Mouse (Mus musculus) right cerebral cortex, postnatal 25 days (tissue): Measurements from ENCODE around the gene Gm572.

ENCODE experiments used
- DNase-seq: peaks from one replicate; pipeline ENCODE4 v3.0.0; 2022

Gm572 gene

GRCm38 (mm10) chr4:148625756-148626622 lies 17.1 kb upstream of the Gm572 start:
- DNase-seq, result no peak

- DNase-seq, result peak; percentile 94
Observed at GRCm38 (mm10) chr4:148626623-148627185, 16.4 kb upstream of the Gm572 start, which contains the start of gene Tardbp. Gene Tardbp (minus strand): TSS chr4:148627019.

DNA sequence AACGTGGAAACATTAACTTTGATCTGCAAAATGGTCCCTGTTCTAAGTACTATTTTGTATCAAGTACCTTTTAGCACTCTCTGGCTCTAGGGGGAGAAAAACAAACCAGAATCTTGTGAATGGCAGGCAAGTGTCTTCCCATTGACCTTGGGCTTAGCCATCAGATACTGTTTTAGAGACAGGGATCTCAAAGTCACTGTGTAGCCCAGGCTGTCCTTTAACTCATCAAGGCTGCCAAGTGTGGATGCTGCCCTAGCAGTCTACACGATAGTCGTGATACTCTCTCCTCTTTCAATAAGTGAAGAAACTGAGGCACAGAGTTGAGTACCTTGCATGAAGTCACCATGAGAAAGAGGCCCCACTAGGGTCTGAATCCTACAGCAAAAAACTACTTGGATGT lies 15.9 kb upstream of the Gm572 start:
- no peak for DNase-seq

DNA sequence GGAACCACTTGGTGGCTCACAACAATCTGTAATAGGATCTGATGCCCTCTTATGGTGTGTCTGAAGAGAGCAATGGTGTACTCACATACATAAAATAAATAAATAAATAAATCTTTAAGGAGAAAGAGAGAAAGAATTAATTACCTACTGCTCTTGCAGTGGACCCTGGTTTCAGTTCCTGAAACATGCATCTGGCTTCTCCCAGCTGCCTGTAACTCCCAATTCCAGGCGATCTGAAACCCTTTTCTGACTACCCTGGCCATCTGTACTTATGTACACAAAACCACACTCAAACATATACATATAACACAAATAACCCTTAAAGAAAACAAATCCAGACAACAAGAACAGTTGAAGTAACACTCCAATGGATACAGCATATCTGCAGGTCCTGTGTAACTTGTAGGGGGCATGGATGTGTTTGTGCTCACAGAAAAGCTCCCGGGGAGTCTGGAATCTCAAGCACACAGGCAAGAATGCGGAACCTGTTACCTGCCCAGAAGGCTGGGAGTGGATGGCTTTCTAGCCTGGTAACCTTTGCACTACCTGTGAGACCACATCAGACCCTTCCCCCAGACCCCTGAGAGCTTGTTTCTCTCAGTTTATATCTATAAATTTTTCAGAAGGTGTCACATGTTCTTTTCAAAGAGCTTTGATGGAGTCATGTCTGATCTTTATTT lies 11.0 kb upstream of the Gm572 start:
- DNase-seq, result no peak

GRCm38 (mm10) chr4:148633395-148634061 lies 9.6 kb upstream of the Gm572 start:
- no peak for DNase-seq

- no peak for DNase-seq
Observed at GRCm38 (mm10) chr4:148635309-148635708, 7.8 kb upstream of the Gm572 start.

GRCm38 (mm10) chr4:148638302-148638701 lies 4.8 kb upstream of the Gm572 start:
- no peak for DNase-seq

DNA sequence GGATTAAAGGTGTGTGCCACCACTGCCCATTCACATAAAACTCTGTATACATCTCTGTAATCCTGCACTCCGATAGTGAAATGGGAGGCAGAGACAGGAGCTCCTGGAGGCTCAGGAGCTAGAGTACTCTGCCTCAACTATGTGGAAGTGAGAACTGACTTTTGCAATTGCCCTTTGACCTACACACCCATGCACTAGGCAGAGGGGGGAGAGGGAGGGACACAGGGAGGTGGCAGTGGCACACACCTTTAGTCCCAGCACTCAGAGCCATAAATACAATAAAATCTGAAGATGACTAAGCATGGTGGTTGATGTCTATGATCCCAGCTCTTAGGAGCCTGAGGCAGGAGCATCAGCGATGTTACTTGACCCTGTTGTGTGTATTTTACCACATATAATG lies 3.7 kb upstream of the Gm572 start:
- no peak for DNase-seq

GRCm38 (mm10) chr4:148641121-148641520 lies 2.0 kb upstream of the Gm572 start:
- no peak for DNase-seq

DNA sequence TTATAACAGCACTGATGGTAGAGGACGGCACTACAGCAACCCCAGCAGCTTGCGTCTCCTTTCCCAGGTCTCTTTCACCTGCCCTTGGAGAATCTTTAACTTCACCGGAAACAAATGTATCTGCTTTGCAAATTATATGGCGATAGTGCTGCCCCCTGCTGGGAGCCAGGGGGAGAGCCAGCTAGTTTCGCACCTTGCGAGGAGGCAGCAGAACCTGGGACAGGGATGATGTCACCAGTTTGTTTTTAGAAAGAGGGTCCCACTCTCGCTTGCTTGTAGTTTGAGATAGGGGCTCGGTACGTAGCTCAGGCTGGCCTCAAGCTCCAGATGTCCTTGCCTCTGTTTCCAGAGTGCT lies 1.0 kb downstream of the Gm572 start:
- peak; percentile 59 for DNase-seq

GRCm38 (mm10) chr4:148644926-148645325 lies 1.8 kb downstream of the Gm572 start:
- DNase-seq, result no peak

DNA sequence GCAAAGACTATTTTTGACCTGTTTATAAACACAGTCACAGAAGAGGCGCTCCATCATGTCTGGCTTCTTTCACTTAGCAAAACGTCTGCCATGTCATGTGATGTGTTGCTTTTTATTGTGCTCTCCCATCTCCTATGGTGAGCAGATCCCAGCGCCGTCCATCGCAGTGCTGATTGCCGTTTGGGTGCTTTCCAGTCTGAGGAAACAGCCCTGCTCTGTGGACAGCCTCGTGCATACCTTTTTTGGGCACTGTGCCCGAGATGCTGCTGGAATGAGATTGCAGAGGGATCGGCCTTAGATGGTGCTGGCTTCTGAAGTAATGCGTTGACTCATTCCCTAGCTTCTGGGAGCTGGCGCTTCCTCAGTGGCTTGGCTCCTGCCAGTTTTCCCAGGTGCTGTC lies 3.5 kb downstream of the Gm572 start:
- peak; percentile 40 for DNase-seq

DNA sequence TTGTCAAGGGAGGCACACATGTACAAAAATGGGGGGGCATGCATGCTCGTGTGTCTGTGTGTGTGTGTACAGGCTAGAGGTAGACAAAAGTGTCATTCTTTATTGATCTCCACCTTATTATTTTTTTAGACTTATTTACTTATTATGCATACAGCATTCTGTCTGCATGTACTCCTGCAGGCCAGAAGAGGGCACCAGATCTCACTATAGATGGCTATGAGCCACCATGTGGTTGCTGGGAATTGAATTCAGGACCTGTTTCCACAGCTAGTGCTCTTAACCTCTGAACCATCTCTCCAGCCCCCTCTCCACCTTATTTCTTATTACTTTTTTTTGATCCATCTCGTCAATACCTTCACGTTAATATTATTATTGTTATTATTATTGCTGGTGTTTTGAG lies 6.2 kb downstream of the Gm572 start:
- DNase-seq, result no peak

DNA sequence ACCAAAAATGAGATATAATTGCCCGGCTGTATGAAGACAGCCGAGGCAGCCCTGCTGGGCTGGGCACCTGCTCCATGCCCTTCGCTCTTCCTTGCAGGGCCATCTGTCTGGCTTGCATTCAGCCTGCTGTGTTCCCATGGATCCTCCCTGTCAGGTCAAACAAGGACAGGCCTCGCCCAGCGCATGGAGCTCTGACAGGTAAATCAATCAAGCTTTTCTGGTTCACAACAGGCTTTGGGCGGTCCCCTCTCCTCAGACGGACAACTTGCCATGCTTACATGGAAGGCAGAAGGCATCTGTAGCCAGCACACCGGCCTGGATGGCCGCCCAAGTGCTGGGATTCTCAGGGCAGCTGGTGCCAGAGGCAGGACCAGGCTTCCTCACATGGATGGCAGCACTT lies 7.9 kb downstream of the Gm572 start:
- DNase-seq, result no peak

DNA sequence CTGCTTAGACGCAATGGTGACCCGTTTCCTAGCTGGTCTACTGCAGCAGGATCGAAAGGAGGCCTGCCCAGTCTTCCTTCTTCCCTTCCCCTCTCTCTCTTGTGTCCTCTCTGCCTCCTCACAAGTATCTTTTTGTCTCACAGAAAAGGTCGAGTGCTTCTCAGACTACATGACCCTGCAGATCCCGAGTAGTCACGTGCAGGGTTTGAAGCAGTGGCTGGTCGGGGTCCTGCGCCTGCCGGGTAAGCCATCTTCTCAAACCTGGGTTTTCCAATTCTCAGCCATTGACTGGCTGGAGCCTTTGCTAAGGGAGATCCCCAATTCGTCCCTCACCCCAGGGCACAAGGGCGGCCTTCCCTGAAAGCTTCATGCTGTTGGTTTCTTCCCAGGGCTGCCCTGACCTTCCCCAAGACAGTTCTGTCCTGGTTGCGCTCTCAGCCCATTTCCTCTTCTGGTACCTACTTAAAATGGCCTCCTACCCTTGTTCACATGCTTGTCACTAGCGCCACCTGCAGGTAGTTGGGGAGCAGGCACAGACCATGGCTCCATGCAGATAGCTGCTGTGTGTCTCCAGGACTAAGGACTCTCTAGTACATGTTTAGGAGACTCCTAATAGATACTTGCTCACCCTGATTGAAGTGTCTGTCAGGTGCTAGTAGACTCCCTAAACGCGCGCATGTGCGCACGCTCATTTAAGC lies 11.7 kb downstream of the Gm572 start:
- DNase-seq, result no peak

DNA sequence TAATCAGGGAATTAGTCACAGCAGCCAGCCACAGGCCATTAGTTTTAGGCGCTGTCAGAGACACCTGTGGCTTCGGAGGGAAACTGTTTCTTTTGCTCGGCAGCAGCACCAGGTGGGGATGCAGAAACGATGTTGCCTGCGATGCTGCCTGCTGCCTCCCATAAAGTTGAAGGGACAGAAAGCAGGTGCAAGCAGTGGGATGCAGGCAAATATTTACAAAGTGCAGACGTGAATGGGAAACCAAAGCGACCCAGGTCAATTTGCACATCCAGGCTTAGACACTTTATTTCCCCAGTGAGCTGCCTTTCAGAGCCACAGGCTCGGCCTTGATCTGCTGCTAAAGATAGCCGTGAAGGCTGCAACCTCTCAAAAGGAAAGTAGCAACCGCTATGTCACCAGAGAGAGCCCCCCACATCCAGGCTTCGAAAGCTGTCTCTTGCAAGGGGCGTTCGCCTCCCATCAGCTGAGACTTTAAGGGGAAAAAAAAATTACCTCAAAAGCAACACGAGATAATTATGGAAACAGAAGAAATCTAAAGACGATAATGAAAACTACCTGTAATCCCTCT lies 13.7 kb downstream of the Gm572 start:
- DNase-seq, result no peak

DNA sequence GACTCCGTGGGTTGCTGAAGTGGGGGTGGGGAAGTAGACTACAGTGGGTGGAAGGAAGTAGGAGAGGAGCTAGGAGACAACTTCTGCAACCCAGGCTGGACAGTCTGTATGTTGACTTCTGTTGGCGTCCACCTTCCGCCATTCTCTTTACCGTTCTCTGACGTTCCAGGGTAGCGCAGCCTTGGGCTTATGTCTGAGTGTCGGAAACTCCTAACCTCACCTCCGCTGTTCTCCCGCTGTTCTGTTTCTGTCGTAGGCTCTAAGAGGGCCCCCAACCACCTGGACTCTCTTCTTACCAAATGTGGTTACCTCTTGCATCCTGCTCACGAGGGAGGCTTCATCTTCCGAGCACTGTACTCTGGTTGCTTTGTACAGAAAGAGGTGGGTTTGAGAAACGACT lies 14.7 kb downstream of the Gm572 start:
- DNase-seq, result no peak

DNA sequence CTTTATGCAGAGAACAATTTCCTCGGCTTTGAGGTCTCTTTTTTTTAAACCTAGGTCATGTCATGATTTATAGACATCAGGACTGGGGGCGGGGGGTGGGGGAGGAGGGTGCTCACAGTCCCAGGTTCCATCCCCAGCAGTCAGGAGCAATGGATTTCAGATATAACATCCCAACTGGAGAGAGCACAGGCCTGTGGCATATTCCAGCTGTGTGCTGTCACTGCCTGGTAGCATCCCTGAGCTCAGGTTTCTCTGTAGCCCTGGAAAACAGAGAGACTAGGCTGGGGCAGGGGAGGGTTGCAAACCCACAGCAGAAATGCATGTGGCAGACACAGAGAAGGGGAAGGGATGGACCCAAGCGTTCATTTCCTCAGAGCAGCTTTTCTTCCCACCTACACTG lies 17.1 kb downstream of the Gm572 start:
- DNase-seq, result no peak

- DNase-seq, result no peak
Observed at GRCm38 (mm10) chr4:148662168-148662965, 19.2 kb downstream of the Gm572 start.

- no peak for DNase-seq
Observed at GRCm38 (mm10) chr4:148663326-148663725, 20.2 kb downstream of the Gm572 start.

DNA sequence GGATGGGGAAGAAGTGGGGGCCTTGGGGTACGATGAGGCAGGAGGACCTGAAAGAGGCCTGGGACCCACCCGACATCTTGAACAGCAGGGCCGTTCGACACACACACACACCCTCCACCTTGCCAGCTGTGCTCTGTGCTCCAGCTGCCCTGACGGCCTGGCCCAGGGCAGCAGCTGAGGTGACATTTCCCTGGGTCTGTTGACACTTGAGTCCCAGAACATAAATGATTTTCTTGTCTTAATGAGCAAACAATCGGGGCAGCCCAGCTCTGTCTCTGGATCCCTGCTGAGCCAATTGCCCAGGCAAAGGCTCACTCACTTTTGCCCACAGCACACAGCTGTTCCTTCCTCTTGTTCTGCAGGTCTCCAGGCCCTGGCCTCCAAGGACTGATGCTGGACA lies 20.9 kb downstream of the Gm572 start:
- no peak for DNase-seq
